Mouse (Mus musculus) G1E (cell line): ENCODE results near the gene Stk19. TPM values are rescaled to one million over a fixed set of nuclear protein-coding genes. Genes with fewer than 3 reads are reported as not detected.

Source experiments
- ATAC-seq: 2 replicates; pipeline ENCODE4 v1.8.0; 2016; ENCODE audit warnings: mild to moderate bottlenecking; ENCODE audit not compliant: insufficient number of reproducible peaks, poor library complexity, low FRiP score, severe bottlenecking; ENCODE audit errors: extremely low read depth
- DNase-seq: peaks from one replicate; pipeline ENCODE4 v3.0.0; 2012; ENCODE audit warnings: low spot score
- H3K27me3 ChIP-seq: 2 replicates; pipeline ENCODE4 v1.6.1; 2012; ENCODE audit warnings: mild to moderate bottlenecking, low read length, inconsistent platforms; ENCODE audit not compliant: insufficient read depth
- H3K36me3 ChIP-seq: replicated peaks from 2 replicates; pipeline ENCODE3; 2012; ENCODE audit warnings: mild to moderate bottlenecking, inconsistent platforms
- H3K4me1 ChIP-seq: 2 replicates; pipeline ENCODE4 v1.6.1; 2012; ENCODE audit warnings: low read depth, low read length, inconsistent platforms, mixed read lengths; ENCODE audit not compliant: insufficient read depth
- H3K4me3 ChIP-seq: 2 replicates; pipeline ENCODE4 v1.5.1; 2012; ENCODE audit warnings: low read depth, mild to moderate bottlenecking, inconsistent platforms, low read length, moderate library complexity, mixed read lengths
- H3K9me3 ChIP-seq: replicated peaks from 2 replicates; pipeline ENCODE4 v1.6.1; 2012; ENCODE audit warnings: inconsistent platforms
- CTCF ChIP-seq: IDR thresholded peaks from 2 replicates; pipeline ENCODE4 v1.5.1; 2012; ENCODE audit warnings: low read depth, low read length, inconsistent platforms, mixed read lengths
- GATA1 ChIP-seq: IDR thresholded peaks from 2 replicates; pipeline ENCODE4 v1.6.1; 2012; ENCODE audit warnings: borderline replicate concordance, low read length, inconsistent platforms, mixed read lengths
- GATA2 ChIP-seq: IDR thresholded peaks from 2 replicates; pipeline ENCODE4 v1.6.1; 2012; ENCODE audit warnings: low read depth, low read length, inconsistent platforms, borderline replicate concordance
- POLR2AphosphoS5 ChIP-seq: IDR thresholded peaks from 2 replicates; pipeline ENCODE4 v1.6.1; 2012; ENCODE audit warnings: low read depth, low read length, inconsistent platforms; ENCODE audit not compliant: insufficient replicate concordance
- TAL1 ChIP-seq: conservative IDR thresholded peaks from 2 replicates; pipeline ENCODE4 v1.6.1; 2012; ENCODE audit warnings: low read depth, low read length, inconsistent platforms, mixed read lengths
- polyA plus RNA-seq: library from polyadenylated mRNA; stranded (reverse); fragments of >175 nt; gene quantifications from 2 replicates; pipeline ENCODE4 v1.2.3, GENCODE M21; 2012
- total RNA-seq, 2 experiments: library from RNA; stranded (forward) in 1 of 2; stranded (reverse) in 1 of 2; fragments of 200-1000 nt in 1 of 2; fragments of >200 nt in 1 of 2; fragmentation: Nextera tagmentation in 1 of 2; gene quantifications; 2 replicates each; pipeline ENCODE4 v1.2.3; 2014 to 2017

Gene Stk19
- total and polyA plus RNA-seq, 3 experiments: 16.6 to 47.6 (median 23.1) TPM

DNA sequence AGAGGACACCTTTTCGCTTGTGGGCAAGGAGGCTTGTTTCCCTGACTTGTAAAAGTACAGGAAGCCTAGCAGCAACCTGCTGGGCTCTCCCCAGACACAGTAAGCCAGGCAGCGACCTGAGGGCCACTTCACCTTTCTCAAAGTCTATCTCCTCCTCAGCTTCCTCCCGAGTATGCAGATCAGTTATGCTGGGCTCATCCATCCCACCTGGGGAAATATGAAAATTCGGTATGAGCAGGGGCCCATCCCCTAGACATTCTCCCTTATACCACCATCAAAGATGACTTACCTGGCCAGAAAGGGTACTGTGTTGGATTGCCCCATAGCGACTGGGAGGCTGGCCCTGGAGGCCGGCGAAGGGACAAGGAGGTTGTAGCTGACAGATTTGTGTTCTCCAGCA is 10.9 kb upstream of the Stk19 start:
- H3K27me3 ChIP-seq: no peaks in the 10 kb centered on the region
- peaks cover 80% of the 10 kb centered on the region for H3K36me3 ChIP-seq
- peaks cover 47% of the 10 kb centered on the region for H3K4me1 ChIP-seq
- no peaks in the 10 kb centered on the region for H3K9me3 ChIP-seq
- ATAC-seq: no peak
- no peak overlapping the region for H3K4me3 ChIP-seq
- DNase-seq: no peak
- no peak for TF ChIP-seq CTCF
- no peak for TF ChIP-seq GATA1
- no peak for TF ChIP-seq POLR2AphosphoS5

- TF ChIP-seq GATA2 (no peak), CTCF (no peak), GATA1 (no peak), TAL1 (no peak), POLR2AphosphoS5 (no peak)
- no peaks in the 10 kb centered on the region for H3K27me3 ChIP-seq
- H3K9me3 ChIP-seq: no peaks in the 10 kb centered on the region
- ATAC-seq: no peak
- H3K36me3 ChIP-seq: peaks cover 80% of the 10 kb centered on the region
- no peak overlapping the region for H3K4me3 ChIP-seq
- H3K4me1 ChIP-seq: peaks cover 44% of the 10 kb centered on the region
- no peak for DNase-seq
Observed at GRCm38 (mm10) chr17:34847192-34847591, 10.4 kb upstream of the Stk19 start.

- ATAC-seq (no peak), DNase-seq (no peak)
- Histone ChIP-seq H3K36me3 (peaks cover 91% of the 10 kb centered on the region), H3K9me3 (no peaks in the 10 kb centered on the region), H3K4me1 (peaks cover 48% of the 10 kb centered on the region), H3K4me3 (no peak overlapping the region), H3K27me3 (no peaks in the 10 kb centered on the region)
- TF ChIP-seq POLR2AphosphoS5 (no peak), GATA2 (no peak), CTCF (no peak), TAL1 (no peak), GATA1 (no peak)
Observed at GRCm38 (mm10) chr17:34844884-34845283, 8.1 kb upstream of the Stk19 start.

DNA sequence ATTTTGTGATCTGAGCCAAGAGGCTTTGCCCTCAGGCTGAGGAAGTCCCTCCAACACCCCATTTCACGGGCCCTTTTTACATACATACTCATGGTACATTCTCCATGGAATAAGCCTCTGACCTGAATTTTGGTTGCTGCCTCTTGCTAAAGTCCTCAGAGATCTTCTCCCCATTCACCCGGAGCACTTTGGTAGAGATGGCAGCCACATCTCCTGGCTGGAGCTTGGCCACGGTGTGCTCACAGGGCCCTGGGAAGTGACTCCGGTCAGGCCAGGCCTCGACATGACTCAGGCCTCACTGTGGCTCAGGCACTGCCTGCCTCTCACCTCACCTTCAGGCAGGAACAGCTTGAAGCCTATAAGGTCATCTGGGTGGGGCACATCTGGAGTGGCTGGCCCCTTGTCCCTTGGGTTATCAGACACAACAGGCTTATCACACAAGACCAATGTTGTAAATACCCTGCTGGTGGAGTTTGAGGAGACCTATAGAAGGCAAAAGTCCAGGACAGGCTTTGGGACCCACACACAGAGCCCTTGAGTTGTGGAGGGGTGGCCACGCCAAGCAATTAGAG is 4.1 kb upstream of the Stk19 start:
- ATAC-seq (no peak), DNase-seq (no peak)
- TF ChIP-seq POLR2AphosphoS5 (no peak), TAL1 (no peak), CTCF (no peak), GATA1 (no peak)
- peaks cover 56% of the 10 kb centered on the region for H3K4me1 ChIP-seq
- peaks cover 84% of the 10 kb centered on the region for H3K36me3 ChIP-seq
- no peaks in the 10 kb centered on the region for H3K9me3 ChIP-seq
- no peak overlapping the region for H3K4me3 ChIP-seq
- H3K27me3 ChIP-seq: no peaks in the 10 kb centered on the region

DNA sequence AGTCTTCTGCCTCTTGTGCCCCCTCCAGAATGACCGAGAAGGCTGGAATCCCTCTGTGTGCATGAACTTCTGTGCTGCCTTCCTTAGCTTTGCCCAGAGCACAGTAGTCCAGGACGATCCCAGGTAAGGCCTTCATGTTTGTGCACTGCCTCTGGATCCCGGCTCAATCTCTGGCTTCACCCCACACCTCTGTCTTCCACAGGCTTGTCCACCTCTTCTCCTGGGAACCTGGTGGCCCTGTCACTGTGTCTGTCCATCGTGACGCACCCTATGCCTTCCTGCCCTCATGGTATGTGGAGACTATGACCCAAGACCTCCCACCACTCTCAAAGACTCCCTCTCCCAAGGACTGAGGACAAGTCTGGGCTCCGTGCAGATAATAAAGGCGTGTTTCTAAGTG is 2.0 kb upstream of the Stk19 start:
- Histone ChIP-seq H3K27me3 (no peaks in the 10 kb centered on the region), H3K4me3 (peak overlapping the region; percentile 43; the same call in 1 of the 2 replicates), H3K9me3 (no peaks in the 10 kb centered on the region), H3K4me1 (peaks cover 64% of the 10 kb centered on the region), H3K36me3 (peaks cover 83% of the 10 kb centered on the region)
- TF ChIP-seq GATA1: no peak
- TF ChIP-seq TAL1: no peak
- TF ChIP-seq GATA2: no peak
- TF ChIP-seq POLR2AphosphoS5: no peak
- no peak for TF ChIP-seq CTCF
- no peak for ATAC-seq
- DNase-seq: no peak

GRCm38 (mm10) chr17:34837464-34838324 is 949 bp upstream of the Stk19 start:
- TF ChIP-seq TAL1 (no peak), POLR2AphosphoS5 (no peak), GATA1 (no peak), CTCF (no peak), GATA2 (no peak)
- no peak for DNase-seq
- Histone ChIP-seq H3K4me1 (peaks cover 64% of the 10 kb centered on the region), H3K4me3 (peak overlapping the region; percentile 97), H3K36me3 (peaks cover 83% of the 10 kb centered on the region), H3K9me3 (no peaks in the 10 kb centered on the region), H3K27me3 (no peaks in the 10 kb centered on the region)
- ATAC-seq: no peak
